Mouse (Mus musculus): Measurements from ENCODE around the gene Gh.

- TF ChIP-seq CTCF (conservative IDR thresholded peaks at IDR 0.05; ENCODE audit: low read length) (no peak), NANOG (IDR thresholded peaks at IDR 0.05; ENCODE audit: borderline replicate concordance, low read length) (no peak)
These were observed 12.3 kb downstream of the Gh start for GRCm38 (mm10) chr11:106289369-106289768.
